Mouse (Mus musculus) retina, embryonic 14.5 days (tissue): ENCODE results near the gene Kars.

Experiments
- DNase-seq: peaks from one replicate; pipeline ENCODE4 v3.0.0-alpha.2; 2015; ENCODE audit warnings: low spot score

The Kars gene

DNA sequence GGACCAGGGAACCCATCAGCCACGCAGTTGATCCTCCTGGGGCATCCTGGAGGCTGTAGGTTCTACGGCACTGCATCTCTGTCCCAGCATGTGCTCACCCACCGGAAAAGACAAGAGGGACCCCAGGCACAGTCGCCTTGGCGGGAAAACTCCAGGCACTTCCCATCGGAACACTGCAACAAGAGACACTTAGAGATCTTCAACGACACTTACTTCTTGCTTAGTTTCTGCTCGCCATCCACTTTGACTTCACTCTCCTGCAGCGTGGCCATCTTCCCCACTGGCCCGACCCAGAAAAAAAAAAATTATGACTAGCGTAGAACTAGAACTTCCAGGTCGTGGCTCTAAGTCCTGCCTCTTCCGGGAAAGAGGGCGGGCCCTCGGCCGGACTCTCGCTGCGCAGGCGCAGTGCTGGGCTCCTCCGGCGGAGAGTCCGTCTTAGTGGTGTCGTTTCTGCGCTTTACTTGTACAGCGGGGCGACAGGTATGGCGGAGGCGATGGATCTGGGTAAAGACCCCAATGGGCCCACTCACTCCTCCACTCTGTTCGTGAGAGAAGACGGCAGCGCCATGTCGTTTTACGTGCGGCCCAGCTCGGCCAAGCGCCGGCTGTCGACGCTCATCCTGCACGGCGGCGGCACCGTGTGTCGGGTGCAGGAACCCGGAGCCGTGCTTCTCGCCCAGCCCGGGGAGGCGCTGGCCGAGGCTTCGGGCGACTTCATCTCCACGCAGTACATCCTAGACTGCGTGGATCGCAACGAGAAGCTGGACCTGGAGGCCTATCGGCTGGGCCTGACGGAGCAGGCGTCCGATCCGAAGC is at the start of gene Kars, which contains the start of gene Terf2ip:
TSS of gene Kars (minus strand) at position 327 of the 819 bp plus-strand sequence.
TSS of gene Terf2ip (plus strand) at position 402 of the 819 bp plus-strand sequence.
- DNase-seq, result peak; percentile 97

- DNase-seq, result no peak
These were observed 43.3 kb upstream of the Kars start for GRCm38 (mm10) chr8:112054456-112054855.

DNA sequence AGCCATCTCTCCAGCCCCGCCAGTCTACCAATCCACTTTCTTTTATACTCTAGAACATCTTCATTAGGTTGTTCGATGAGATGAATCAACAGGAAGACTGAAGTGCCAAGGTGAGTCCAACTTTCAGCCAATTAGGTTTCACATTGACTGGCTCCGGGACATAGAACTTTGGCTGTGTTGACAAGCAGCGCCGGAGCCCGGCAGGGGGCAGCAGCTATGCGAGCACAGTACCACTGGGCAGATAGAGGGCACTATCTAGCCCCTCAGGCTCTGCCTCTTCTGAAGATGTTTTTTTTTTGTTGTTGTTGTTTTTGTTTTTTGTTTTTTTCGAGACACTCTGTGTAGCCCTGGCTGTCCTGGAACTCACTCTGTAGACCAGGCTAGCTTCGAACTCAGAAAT is 40.4 kb upstream of the Kars start:
- DNase-seq, result no peak

- no peak for DNase-seq
These were observed 38.9 kb upstream of the Kars start for GRCm38 (mm10) chr8:112049984-112050383.

- peak; percentile 47 for DNase-seq
These were observed 37.2 kb upstream of the Kars start for GRCm38 (mm10) chr8:112048293-112048692.

DNA sequence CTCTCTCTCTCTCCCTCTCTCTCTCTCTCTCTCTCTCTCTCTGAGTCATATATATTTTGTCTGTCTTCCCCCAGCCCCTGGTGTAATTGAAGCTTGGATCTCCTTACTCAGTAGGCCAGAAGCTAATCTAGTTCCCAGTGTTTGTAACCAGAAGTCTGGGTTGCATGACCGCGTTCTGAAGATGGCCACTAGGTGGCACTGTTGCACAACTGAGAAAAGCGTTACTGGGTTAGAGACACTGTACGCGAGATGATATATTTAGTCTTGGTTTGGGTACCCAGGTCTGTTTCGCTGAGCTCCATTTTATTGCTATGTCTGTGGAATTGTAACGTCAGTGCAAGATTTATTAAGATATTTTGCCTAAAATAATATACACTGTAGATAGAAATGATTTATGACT is 34.8 kb upstream of the Kars start:
- peak; percentile 95 for DNase-seq

DNA sequence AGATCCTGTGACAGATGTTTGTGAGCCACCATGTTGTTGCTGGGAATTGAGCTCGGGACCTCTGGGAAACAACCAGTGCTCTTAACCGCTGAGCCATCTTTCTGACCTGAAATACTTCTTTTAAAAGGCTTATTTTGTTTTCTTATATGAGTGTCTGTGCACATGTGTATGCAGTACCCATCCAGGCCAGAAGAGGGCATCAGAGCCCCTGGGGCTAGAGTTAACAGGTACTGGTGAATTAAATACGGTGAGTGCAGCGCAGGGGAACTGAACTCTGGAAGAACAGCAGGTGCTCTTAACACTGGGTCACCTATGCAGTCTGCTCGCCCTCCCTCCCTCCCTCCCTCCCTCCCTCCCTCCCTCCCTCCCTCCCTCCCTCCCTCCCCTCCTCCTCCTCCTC is 34.1 kb upstream of the Kars start:
- DNase-seq, result no peak

GRCm38 (mm10) chr8:112037521-112037920 is 26.4 kb upstream of the Kars start:
- no peak for DNase-seq

GRCm38 (mm10) chr8:112034603-112035002 is 23.5 kb upstream of the Kars start:
- peak; percentile 88 for DNase-seq

- DNase-seq, result no peak
These were observed 21.9 kb upstream of the Kars start for GRCm38 (mm10) chr8:112033071-112033470.

DNA sequence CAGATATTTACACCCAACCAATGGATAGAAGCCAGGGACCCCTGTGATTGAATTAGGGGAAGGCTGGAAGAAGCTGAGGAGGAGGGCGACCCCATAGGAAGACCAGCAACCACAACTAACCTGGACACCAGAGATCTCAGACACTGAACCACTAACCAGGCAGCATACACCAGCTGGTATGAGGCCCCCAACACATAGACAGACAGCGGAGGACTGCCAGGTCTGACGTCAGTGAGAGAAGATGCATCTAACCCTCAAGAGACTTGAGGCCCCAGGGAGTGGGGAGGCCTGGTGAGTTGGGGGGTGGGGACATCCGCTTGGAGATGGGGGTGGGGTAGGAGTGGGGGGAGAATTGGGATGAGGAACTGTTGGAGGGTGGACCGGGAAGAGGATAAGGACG is 19.5 kb upstream of the Kars start:
- no peak for DNase-seq

GRCm38 (mm10) chr8:112029455-112029854 is 18.3 kb upstream of the Kars start:
- DNase-seq, result no peak

GRCm38 (mm10) chr8:112014936-112015335 is 3.8 kb upstream of the Kars start, which contains the start of gene Gm6793:
Gene Gm6793 (minus strand): TSS chr8:112015036.
- no peak for DNase-seq

DNA sequence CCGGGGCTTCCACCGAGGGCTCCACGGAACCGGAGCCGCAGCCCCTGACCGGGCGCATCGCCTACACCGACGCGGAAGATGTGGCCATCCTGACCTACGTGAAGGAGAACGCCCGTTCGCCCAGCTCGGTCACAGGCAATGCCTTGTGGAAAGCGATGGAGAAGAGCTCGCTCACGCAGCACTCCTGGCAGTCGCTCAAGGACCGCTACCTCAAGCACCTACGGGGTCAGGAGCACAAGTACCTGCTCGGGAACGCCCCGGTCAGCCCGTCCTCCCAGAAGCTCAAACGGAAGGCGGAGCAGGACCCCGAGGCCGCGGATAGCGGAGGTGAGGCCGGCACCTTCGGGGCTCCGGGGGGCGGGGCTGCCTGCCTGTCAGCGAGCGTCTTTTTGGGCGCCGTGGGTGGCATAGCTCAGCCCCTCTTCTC is 706 bp upstream of the Kars start:
- peak; percentile 41 for DNase-seq

- DNase-seq, result no peak
These were observed 1.6 kb downstream of the Kars start for GRCm38 (mm10) chr8:112009558-112009957.

DNA sequence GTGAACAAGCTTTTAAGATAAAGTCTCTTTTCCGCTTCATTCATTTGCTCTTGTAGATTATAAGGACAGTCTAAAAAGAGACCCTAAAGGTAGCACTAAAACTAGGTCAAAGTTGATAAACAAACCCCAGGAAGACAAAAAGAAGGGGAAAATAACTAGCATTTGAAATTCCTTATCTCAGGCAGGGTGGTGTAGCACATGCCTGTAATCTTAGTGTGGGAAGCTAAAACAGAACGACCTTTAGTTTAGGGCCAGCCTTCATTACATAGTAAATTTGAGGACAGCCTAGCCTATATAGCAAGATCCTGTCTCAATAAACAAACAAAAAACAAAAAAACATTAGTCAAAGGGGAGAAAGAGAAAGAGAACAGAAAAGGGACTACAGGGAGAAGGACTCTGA is 3.5 kb downstream of the Kars start:
- no peak for DNase-seq

DNA sequence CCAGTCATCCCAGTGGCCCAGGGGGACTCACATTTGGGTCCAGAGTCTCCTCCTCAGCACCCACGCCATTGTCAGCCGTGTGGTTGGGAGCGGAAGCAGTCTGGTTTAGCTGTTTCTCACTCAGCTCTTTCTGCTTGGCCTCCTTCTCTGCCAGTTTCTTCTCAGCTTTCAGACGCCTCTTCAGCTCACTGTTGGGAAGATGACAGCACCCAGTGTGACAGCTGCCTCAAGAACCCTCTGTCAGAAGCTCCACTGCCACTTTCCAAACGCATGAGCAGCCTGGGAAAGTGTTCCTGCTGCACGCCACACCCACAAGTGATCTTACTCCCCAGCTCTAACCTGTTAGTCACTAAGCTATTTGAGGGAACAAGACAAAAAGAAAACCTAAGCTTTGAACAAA is 5.5 kb downstream of the Kars start:
- no peak for DNase-seq

GRCm38 (mm10) chr8:112004754-112005153 is 6.4 kb downstream of the Kars start:
- no peak for DNase-seq

- no peak for DNase-seq
These were observed 18.5 kb downstream of the Kars start for GRCm38 (mm10) chr8:111992703-111993039.

- peak; percentile 92 for DNase-seq
These were observed 19.0 kb downstream of the Kars start, which contains the start of gene Adat1 for GRCm38 (mm10) chr8:111992013-111992702. Gene Adat1 (minus strand): TSS chr8:111992302.

DNA sequence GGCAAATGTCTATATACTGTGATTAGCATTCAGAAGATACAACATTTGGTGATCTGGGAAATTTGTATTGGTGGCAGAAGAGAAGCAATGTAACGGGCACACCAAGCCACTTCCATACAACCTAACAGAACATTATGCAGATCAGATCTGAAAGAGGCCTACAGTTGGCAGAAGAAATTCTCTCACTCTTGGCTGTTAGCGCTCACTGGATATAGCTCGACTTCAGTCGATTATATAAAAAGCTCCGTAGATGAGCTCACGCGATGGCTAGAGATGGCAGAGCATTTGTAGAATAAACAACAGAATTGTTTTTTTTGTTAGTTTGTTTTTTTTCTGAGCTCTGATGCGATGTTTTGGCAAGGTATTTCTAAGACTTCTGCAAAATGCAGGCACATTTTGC is 19.8 kb downstream of the Kars start:
- DNase-seq, result no peak

DNA sequence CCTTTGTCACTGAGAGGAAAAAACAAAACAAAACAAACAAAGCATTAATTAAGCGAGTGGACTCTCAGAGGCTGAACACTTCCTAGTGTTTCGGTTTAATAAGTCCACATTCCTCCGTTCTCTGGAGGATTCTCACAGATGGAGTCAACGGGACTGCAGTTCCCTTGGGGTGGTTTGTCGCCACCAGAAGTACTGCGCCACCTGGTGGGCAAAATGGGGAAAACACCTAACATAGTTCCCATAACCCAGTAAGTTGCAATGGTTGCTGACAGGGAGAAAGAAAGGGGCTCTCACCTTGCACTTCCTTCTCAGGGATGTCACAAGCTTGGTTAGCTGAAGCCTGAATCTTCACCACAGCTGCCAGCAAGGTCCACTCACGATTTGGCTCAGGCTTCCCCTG is 21.2 kb downstream of the Kars start:
- DNase-seq, result peak; percentile 92

GRCm38 (mm10) chr8:111984511-111984910 is 26.6 kb downstream of the Kars start:
- DNase-seq, result no peak
